9 mouse cellular contexts compared by ENCODE assay signal in the genomic region with DNA sequence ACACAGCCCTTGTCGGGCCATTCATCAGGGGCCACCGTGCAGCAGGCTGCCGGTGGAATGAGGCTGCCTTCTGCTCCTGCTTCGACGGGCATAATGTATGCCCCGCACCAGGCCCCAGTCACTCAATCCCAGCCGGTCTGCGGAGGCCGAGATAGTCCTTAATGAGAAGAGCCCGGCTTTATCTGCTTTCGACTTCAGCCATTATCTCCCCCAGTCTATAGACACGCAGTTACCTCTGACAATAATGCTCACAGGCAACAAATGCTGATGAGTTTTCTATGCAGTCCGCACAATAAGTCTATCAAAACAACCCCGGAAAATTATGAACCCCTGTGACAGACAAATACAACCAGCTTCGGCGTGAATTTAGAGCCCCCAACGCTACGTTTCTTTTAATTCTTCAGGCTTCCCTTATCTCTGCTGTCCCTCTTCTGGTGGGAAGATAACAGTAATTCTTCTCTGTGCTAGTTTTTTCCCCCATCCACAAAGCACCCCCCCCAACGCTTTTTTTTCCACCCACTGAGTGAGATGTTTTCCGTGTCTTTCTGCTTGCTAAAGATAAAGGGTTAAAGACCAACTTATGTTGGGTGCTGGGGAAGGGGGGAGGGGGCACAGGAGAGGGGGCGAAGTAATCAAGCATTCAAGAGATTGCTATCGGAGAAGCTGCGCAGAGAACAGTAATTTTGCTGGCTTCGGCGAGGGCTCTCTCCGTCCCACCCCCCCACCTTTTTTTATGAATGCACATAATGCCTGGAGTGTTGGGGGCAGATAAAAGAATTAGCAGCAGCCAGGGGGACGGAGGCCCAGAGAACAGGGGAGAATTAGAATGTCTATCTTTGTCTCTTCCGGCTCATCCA.
DNase-seq lines count a peak whose midpoint lies in the region; ATAC-seq and TF ChIP-seq lines count a peak whose summit lies in the region.
"Had no signal": no experiment of that assay in that cellular context is flagged by ENCODE, and none has a peak within 500 bp of the region (broad histone marks: within the 10 kb centered on the region; RNA-seq: fewer than 3 reads in every experiment).

No protein-coding gene starts in this region.

- peak overlapping the region; percentile 30; the same call in 1 of the 2 replicates for H3K9ac ChIP-seq in forebrain, embryonic 11.5 days (ENCODE audit: low read length)
- H3K9ac ChIP-seq in liver, embryonic 14.5 days (replicated peaks) = peak overlapping the region; percentile 23

- no peak overlapping the region for H3K27ac ChIP-seq in forebrain, embryonic 11.5 days (ENCODE audit: low read depth, low read length)
- H3K27ac ChIP-seq in liver, embryonic 14.5 days = peak overlapping the region; percentile 53

- H3K27me3 ChIP-seq in E14TG2a.4 (ENCODE audit: insufficient read depth, low read length) (peaks cover 33% of the 10 kb centered on the region), G1E (ENCODE audit: insufficient read depth, low read length) (no peaks in the 10 kb centered on the region)
- H3K27me3 ChIP-seq in forebrain, embryonic 11.5 days (ENCODE audit: control insufficient read depth, insufficient read depth, low read length) = peaks cover 12% of the 10 kb centered on the region
- H3K27me3 ChIP-seq in liver, embryonic 14.5 days (ENCODE audit: control insufficient read depth, insufficient read depth, low read length) = no peaks in the 10 kb centered on the region

- peaks cover 42% of the 10 kb centered on the region for H3K4me1 ChIP-seq in E14TG2a.4 (replicated peaks; ENCODE audit: low read depth, low read length)
- peaks cover 78% of the 10 kb centered on the region for H3K4me1 ChIP-seq in G1E (ENCODE audit: insufficient read depth, low read depth, low read length)
- H3K4me1 ChIP-seq in forebrain, embryonic 11.5 days (replicated peaks; ENCODE audit: control insufficient read depth, insufficient read depth, low read length) = peaks cover 11% of the 10 kb centered on the region; the same call in 1 of the 2 replicates
- H3K4me1 ChIP-seq in liver, embryonic 14.5 days (replicated peaks; ENCODE audit: control insufficient read depth in 2 of 2, insufficient read depth in 2 of 2, low read length in 1 of 2) = peaks cover 20 to 38% of the 10 kb centered on the region in 2 experiments

- no peak for TF ChIP-seq CTCF in E14TG2a.4 (conservative IDR thresholded peaks at IDR 0.05; ENCODE audit: low read length)
- TF ChIP-seq CTCF in G1E (IDR thresholded peaks at IDR 0.05; ENCODE audit: low read depth, low read length) = no peak
- no peak for TF ChIP-seq CTCF in liver, embryonic 14.5 days (IDR thresholded peaks at IDR 0.05; ENCODE audit: low read depth)

- no peaks in the 10 kb centered on the region for H3K9me3 ChIP-seq in E14TG2a.4 (ENCODE audit: low read length)
- peaks cover 4% of the 10 kb centered on the region for H3K9me3 ChIP-seq in G1E (replicated peaks)
- H3K9me3 ChIP-seq in forebrain, embryonic 11.5 days (ENCODE audit: control insufficient read depth, low read length) = no peaks in the 10 kb centered on the region
- no peaks in the 10 kb centered on the region for H3K9me3 ChIP-seq in liver, embryonic 14.5 days (ENCODE audit: control insufficient read depth, low read length)

- ATAC-seq in G1E (ENCODE audit: extremely low read depth, insufficient number of reproducible peaks, low FRiP score, poor library complexity, severe bottlenecking) = peak; percentile 81
- no peak; the same call in 1 of the 2 replicates for ATAC-seq in forebrain, embryonic 11.5 days (replicated peaks; ENCODE audit: low FRiP score)
- ATAC-seq in liver, embryonic 14.5 days (ENCODE audit: insufficient read depth) = peak; percentile 92
- ATAC-seq: activated CD4-positive, CD25-positive, alpha-beta regulatory T cell, adult 4 months had no signal

- WGBS in forebrain, embryonic 11.5 days = 4% methylated on average over 28 of the region's 28 CpGs
- 1% methylated on average over 28 of the region's 28 CpGs for WGBS in liver, embryonic 14.5 days (ENCODE audit: insufficient replicate concordance)

- peak overlapping the region; percentile 38 for H3K4me2 ChIP-seq in forebrain, embryonic 11.5 days (ENCODE audit: low read depth, low read length, severe bottlenecking)
- peak overlapping the region; percentile 61 for H3K4me2 ChIP-seq in liver, embryonic 14.5 days (ENCODE audit: low read depth)

- 0 out of 2 replicates have a peak overlapping the region, but pooled peaks have one; percentile 17 for H3K4me3 ChIP-seq in E14TG2a.4 (replicated peaks; ENCODE audit: low read length)
- peak overlapping the region; percentile 72 for H3K4me3 ChIP-seq in G1E (ENCODE audit: low read depth, low read length)
- H3K4me3 ChIP-seq in forebrain, embryonic 11.5 days (ENCODE audit: low read depth, low read length) = no peak overlapping the region
- peak overlapping the region in 1 of 2 experiments; percentile 6; a peak in 2 of 4 replicates for H3K4me3 ChIP-seq in liver, embryonic 14.5 days (ENCODE audit: insufficient read depth in 1 of 2, low read depth in 2 of 2, low read length in 2 of 2)

- H3K36me3 ChIP-seq in E14TG2a.4 (ENCODE audit: insufficient read depth, low read length) (no peaks in the 10 kb centered on the region), G1E (replicated peaks) (no peaks in the 10 kb centered on the region)
- no peaks in the 10 kb centered on the region for H3K36me3 ChIP-seq in forebrain, embryonic 11.5 days (ENCODE audit: control insufficient read depth, insufficient read depth, low read length)
- no peaks in the 10 kb centered on the region for H3K36me3 ChIP-seq in liver, embryonic 14.5 days (replicated peaks; ENCODE audit: control insufficient read depth, insufficient read depth, low read depth)

- TF ChIP-seq EP300 in liver, embryonic 14.5 days (IDR thresholded peaks at IDR 0.05; ENCODE audit: low read depth) = peak; percentile 79

- DNase-seq in G1E (ENCODE audit: low spot score) = peak; percentile 82
- DNase-seq in forebrain, embryonic 11.5 days (ENCODE audit: low spot score) = no peak
- peak; percentile 60 to 66 (median 61) for DNase-seq in liver, embryonic 14.5 days (ENCODE audit: low read depth in 3 of 3, low spot score in 3 of 3)
- no peak for DNase-seq in gastrocnemius, postnatal 10 days
- DNase-seq in ovary, postnatal 36 days (ENCODE audit: low spot score) = no peak
- no peak for DNase-seq in kidney, adult 8-10 months
- DNase-seq: thymus, postnatal 36 days had no signal

Comparison
In these comparisons a context has a peak if more than half of its experiments do, and no peak if none do; other contexts are left out.
1. DNase-seq: peak in G1E (single experiment) and liver, embryonic 14.5 days (3 of 3); none in forebrain, embryonic 11.5 days (single experiment), gastrocnemius, postnatal 10 days (single experiment), ovary, postnatal 36 days (single experiment) and kidney, adult 8-10 months (0 of 2).